Mouse (Mus musculus) C2C12 (cell line): Measurements from ENCODE around the gene Cyb561d2.

Experiments used
- CTCF ChIP-seq: IDR thresholded peaks from one replicate; pipeline ENCODE4 v1.5.1; 2011; ENCODE audit not compliant: control insufficient read depth, insufficient read depth, insufficient read length
- USF1 ChIP-seq: IDR thresholded peaks from one replicate; pipeline ENCODE4 v1.6.1; 2011; ENCODE audit warnings: low read depth, mild to moderate bottlenecking, control low read depth, moderate library complexity

- TF ChIP-seq CTCF (no peak), USF1 (no peak)
These were observed 36.6 kb upstream of the Cyb561d2 start, which contains the start of gene Naa80 for GRCm38 (mm10) chr9:107578587-107578986.
